Mouse (Mus musculus): Measurements from ENCODE around the gene Mamstr. TPM values are rescaled to one million over a fixed set of nuclear protein-coding genes. Genes with fewer than 3 reads are reported as not detected.

Mamstr gene
- polyA plus RNA-seq (2014; fragmentation: Nextera tagmentation; extraction: Ambion mirVana) = 0.69 and 0.73 TPM in 2 replicates

- WGBS = 48% methylated on average over 19 of the region's 19 CpGs
- H3K27ac ChIP-seq (ENCODE audit: low read depth, low read length) = no peak within 1 kb of the TSS
- H3K9me3 ChIP-seq (ENCODE audit: control insufficient read depth, low read length) = no peaks in the 10 kb centered on the region
- peaks cover 6% of the 10 kb centered on the region; the same call in 1 of the 2 replicates for H3K36me3 ChIP-seq (ENCODE audit: control insufficient read depth, insufficient read depth, low read length)
- peaks cover 14% of the 10 kb centered on the region; the same call in 1 of the 2 replicates for H3K4me1 ChIP-seq (replicated peaks; ENCODE audit: control insufficient read depth, insufficient read depth, low read length)
- no peak within 1 kb of the TSS for H3K9ac ChIP-seq (ENCODE audit: low read depth, low read length)
- H3K4me3 ChIP-seq (ENCODE audit: low read depth, low read length) = no peak within 1 kb of the TSS
- 0 out of 2 replicates have a peak within 1 kb of the TSS, but pooled peaks have one; percentile 12 for H3K4me2 ChIP-seq
- ATAC-seq (replicated peaks; ENCODE audit: low FRiP score) (no peak), DNase-seq (ENCODE audit: low spot score) (no peak)
- H3K27me3 ChIP-seq (replicated peaks; ENCODE audit: control insufficient read depth, insufficient read depth, low read length) = peaks cover 4% of the 10 kb centered on the region; the same call in 1 of the 2 replicates
These were observed at the start of gene Mamstr for GRCm38 (mm10) chr7:45639561-45640027. TSS of gene Mamstr (plus strand) at chr7:45639977.

- Histone ChIP-seq H3K9ac (ENCODE audit: low read depth, low read length) (no peak overlapping the region), H3K4me2 (no peak overlapping the region), H3K9me3 (ENCODE audit: control insufficient read depth, low read length) (no peaks in the 10 kb centered on the region), H3K27me3 (replicated peaks; ENCODE audit: control insufficient read depth, insufficient read depth, low read length) (no peaks in the 10 kb centered on the region), H3K36me3 (ENCODE audit: control insufficient read depth, insufficient read depth, low read length) (peaks cover 4% of the 10 kb centered on the region), H3K4me3 (ENCODE audit: low read depth, low read length) (no peak overlapping the region), H3K4me1 (replicated peaks; ENCODE audit: control insufficient read depth, insufficient read depth, low read length) (no peaks in the 10 kb centered on the region), H3K27ac (ENCODE audit: low read depth, low read length) (no peak overlapping the region)
- DNase-seq (ENCODE audit: low spot score) (no peak), ATAC-seq (replicated peaks; ENCODE audit: low FRiP score) (no peak)
- WGBS = 60% methylated on average over 3 of the region's 3 CpGs
These were observed 48.9 kb upstream of the Mamstr start for GRCm38 (mm10) chr7:45590874-45591273.

GRCm38 (mm10) chr7:45591880-45592279, 47.9 kb upstream of the Mamstr start:
- Histone ChIP-seq H3K4me2 (no peak overlapping the region), H3K9me3 (ENCODE audit: control insufficient read depth, low read length) (no peaks in the 10 kb centered on the region), H3K9ac (ENCODE audit: low read depth, low read length) (no peak overlapping the region), H3K36me3 (ENCODE audit: control insufficient read depth, insufficient read depth, low read length) (no peaks in the 10 kb centered on the region), H3K4me1 (replicated peaks; ENCODE audit: control insufficient read depth, insufficient read depth, low read length) (no peaks in the 10 kb centered on the region), H3K27ac (ENCODE audit: low read depth, low read length) (no peak overlapping the region), H3K27me3 (replicated peaks; ENCODE audit: control insufficient read depth, insufficient read depth, low read length) (no peaks in the 10 kb centered on the region), H3K4me3 (ENCODE audit: low read depth, low read length) (no peak overlapping the region)
- WGBS = 63% methylated on average over 7 of the region's 7 CpGs
- ATAC-seq (replicated peaks; ENCODE audit: low FRiP score) = no peak
- no peak for DNase-seq (ENCODE audit: low spot score)

GRCm38 (mm10) chr7:45593118-45593815, 46.5 kb upstream of the Mamstr start:
- Histone ChIP-seq H3K4me2 (no peak overlapping the region), H3K9ac (ENCODE audit: low read depth, low read length) (no peak overlapping the region), H3K27ac (ENCODE audit: low read depth, low read length) (no peak overlapping the region), H3K4me1 (replicated peaks; ENCODE audit: control insufficient read depth, insufficient read depth, low read length) (no peaks in the 10 kb centered on the region), H3K36me3 (ENCODE audit: control insufficient read depth, insufficient read depth, low read length) (no peaks in the 10 kb centered on the region), H3K4me3 (ENCODE audit: low read depth, low read length) (no peak overlapping the region), H3K27me3 (replicated peaks; ENCODE audit: control insufficient read depth, insufficient read depth, low read length) (no peaks in the 10 kb centered on the region), H3K9me3 (ENCODE audit: control insufficient read depth, low read length) (no peaks in the 10 kb centered on the region)
- 23% methylated on average over 10 of the region's 10 CpGs for WGBS
- DNase-seq (ENCODE audit: low spot score) (peak; percentile 65), ATAC-seq (replicated peaks; ENCODE audit: low FRiP score) (no peak)

- Histone ChIP-seq H3K4me1 (replicated peaks; ENCODE audit: control insufficient read depth, insufficient read depth, low read length) (peaks cover 6% of the 10 kb centered on the region), H3K9me3 (ENCODE audit: control insufficient read depth, low read length) (no peaks in the 10 kb centered on the region), H3K27me3 (replicated peaks; ENCODE audit: control insufficient read depth, insufficient read depth, low read length) (no peaks in the 10 kb centered on the region), H3K36me3 (ENCODE audit: control insufficient read depth, insufficient read depth, low read length) (no peaks in the 10 kb centered on the region), H3K27ac (ENCODE audit: low read depth, low read length) (no peak overlapping the region), H3K9ac (ENCODE audit: low read depth, low read length) (no peak overlapping the region), H3K4me2 (no peak overlapping the region), H3K4me3 (ENCODE audit: low read depth, low read length) (no peak overlapping the region)
- DNase-seq (ENCODE audit: low spot score) (no peak), ATAC-seq (replicated peaks; ENCODE audit: low FRiP score) (no peak)
- 81% methylated on average over 4 of the region's 4 CpGs for WGBS
These were observed 44.6 kb upstream of the Mamstr start for GRCm38 (mm10) chr7:45595176-45595575.

GRCm38 (mm10) chr7:45596107-45596506, 43.7 kb upstream of the Mamstr start:
- Histone ChIP-seq H3K4me3 (ENCODE audit: low read depth, low read length) (no peak overlapping the region), H3K9ac (ENCODE audit: low read depth, low read length) (no peak overlapping the region), H3K36me3 (ENCODE audit: control insufficient read depth, insufficient read depth, low read length) (no peaks in the 10 kb centered on the region), H3K4me1 (replicated peaks; ENCODE audit: control insufficient read depth, insufficient read depth, low read length) (peaks cover 6% of the 10 kb centered on the region), H3K27me3 (replicated peaks; ENCODE audit: control insufficient read depth, insufficient read depth, low read length) (no peaks in the 10 kb centered on the region), H3K4me2 (no peak overlapping the region), H3K27ac (ENCODE audit: low read depth, low read length) (no peak overlapping the region), H3K9me3 (ENCODE audit: control insufficient read depth, low read length) (no peaks in the 10 kb centered on the region)
- 67% methylated on average over 1 of the region's 1 CpGs for whole genome bisulfite sequencing
- no peak for DNase-seq (ENCODE audit: low spot score)
- ATAC-seq (replicated peaks; ENCODE audit: low FRiP score) = no peak

- H3K36me3 ChIP-seq (ENCODE audit: control insufficient read depth, insufficient read depth, low read length) = no peaks in the 10 kb centered on the region
- H3K27me3 ChIP-seq (replicated peaks; ENCODE audit: control insufficient read depth, insufficient read depth, low read length) = no peaks in the 10 kb centered on the region
- H3K9ac ChIP-seq (ENCODE audit: low read depth, low read length) = no peak overlapping the region
- no peak overlapping the region for H3K27ac ChIP-seq (ENCODE audit: low read depth, low read length)
- H3K4me3 ChIP-seq (ENCODE audit: low read depth, low read length) = no peak overlapping the region
- H3K9me3 ChIP-seq (ENCODE audit: control insufficient read depth, low read length) = no peaks in the 10 kb centered on the region
- 80% methylated on average over 5 of the region's 5 CpGs for WGBS
- H3K4me1 ChIP-seq (replicated peaks; ENCODE audit: control insufficient read depth, insufficient read depth, low read length) = peaks cover 6% of the 10 kb centered on the region
- DNase-seq (ENCODE audit: low spot score) = no peak
- ATAC-seq (replicated peaks; ENCODE audit: low FRiP score) = no peak
- no peak overlapping the region for H3K4me2 ChIP-seq
These were observed 42.8 kb upstream of the Mamstr start for GRCm38 (mm10) chr7:45597013-45597412.

- H3K9me3 ChIP-seq (ENCODE audit: control insufficient read depth, low read length) = no peaks in the 10 kb centered on the region
- 85% methylated on average over 6 of the region's 6 CpGs for WGBS
- no peak overlapping the region for H3K4me3 ChIP-seq (ENCODE audit: low read depth, low read length)
- no peak for ATAC-seq (replicated peaks; ENCODE audit: low FRiP score)
- H3K4me2 ChIP-seq = no peak overlapping the region
- no peak overlapping the region for H3K27ac ChIP-seq (ENCODE audit: low read depth, low read length)
- H3K36me3 ChIP-seq (ENCODE audit: control insufficient read depth, insufficient read depth, low read length) = no peaks in the 10 kb centered on the region
- no peaks in the 10 kb centered on the region for H3K27me3 ChIP-seq (replicated peaks; ENCODE audit: control insufficient read depth, insufficient read depth, low read length)
- H3K4me1 ChIP-seq (replicated peaks; ENCODE audit: control insufficient read depth, insufficient read depth, low read length) = peaks cover 6% of the 10 kb centered on the region
- H3K9ac ChIP-seq (ENCODE audit: low read depth, low read length) = no peak overlapping the region; the same call in 1 of the 2 replicates
- DNase-seq (ENCODE audit: low spot score) = no peak
These were observed 42.2 kb upstream of the Mamstr start for GRCm38 (mm10) chr7:45597527-45597926.

Data from liver, embryonic 11.5 days (tissue).